Mouse (Mus musculus) frontal cortex, postnatal 10 days (tissue): ENCODE measurements around the gene Patz1.
A peak's percentile ranks its signal among the peaks of the same experiment; 100 is the strongest.

ENCODE experiments used
- DNase-seq, 2 experiments: peaks; one replicate each; pipeline ENCODE4 v3.0.0; 2022; ENCODE audit warnings: low spot score in 2 of 2, mixed read lengths in 1 of 2

Gene Patz1

GRCm38 (mm10) chr11:3329891-3330451 lies 41.3 kb downstream of the Patz1 start, which contains the start of gene Pik3ip1:
Pik3ip1 (plus strand) TSS chr11:3330401.
- DNase-seq, result no peak

- peak; percentile 79 to 82 for DNase-seq
Measured at GRCm38 (mm10) chr11:3330566-3330965, 41.9 kb downstream of the Patz1 start.

GRCm38 (mm10) chr11:3330991-3331750 lies 42.5 kb downstream of the Patz1 start:
- no peak for DNase-seq

DNA sequence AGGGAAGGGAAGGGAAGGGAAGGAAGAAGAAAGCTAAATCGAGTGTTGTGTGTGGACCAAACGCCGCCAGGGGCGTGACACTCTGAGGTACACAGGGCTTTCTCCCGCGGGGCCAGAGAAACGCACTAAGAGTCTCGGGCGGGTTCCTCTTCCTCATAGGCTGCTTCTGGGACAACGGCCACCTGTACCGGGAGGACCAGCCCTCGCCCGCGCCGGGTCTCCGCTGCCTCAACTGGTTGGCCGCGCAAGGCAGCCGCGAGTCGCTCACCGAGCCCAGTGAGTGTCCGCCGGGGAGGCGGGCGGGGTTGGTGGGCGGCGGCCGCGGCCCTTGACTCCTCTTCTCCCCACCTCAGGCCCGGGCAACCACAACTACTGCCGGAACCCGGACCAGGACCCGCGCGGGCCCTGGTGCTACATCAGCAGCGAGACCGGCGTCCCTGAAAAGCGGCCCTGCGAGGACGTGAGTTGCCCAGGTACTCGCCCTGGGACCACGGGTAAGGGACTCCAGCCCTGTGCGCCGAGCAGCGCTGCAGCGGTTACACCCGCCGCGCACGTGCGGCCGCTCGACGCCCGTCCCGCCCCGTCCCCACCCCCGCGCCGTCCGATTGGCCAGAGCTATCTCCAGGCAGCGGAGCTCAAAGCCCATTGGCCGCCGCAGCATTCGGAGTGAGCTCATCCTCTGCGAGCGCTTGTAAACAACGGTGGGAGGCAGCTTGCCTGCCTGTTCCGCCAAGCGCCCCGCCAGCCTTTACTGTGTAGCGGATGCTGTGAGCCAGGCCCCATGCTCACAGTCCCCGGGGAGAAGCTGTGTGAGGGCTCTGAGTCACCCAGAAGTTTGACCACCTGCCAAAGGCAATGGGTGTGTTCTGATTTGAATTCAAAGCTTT lies 43.3 kb downstream of the Patz1 start:
- peak; percentile 90 for DNase-seq

- DNase-seq, result no peak
Measured at GRCm38 (mm10) chr11:3333111-3333695, 44.5 kb downstream of the Patz1 start.

DNA sequence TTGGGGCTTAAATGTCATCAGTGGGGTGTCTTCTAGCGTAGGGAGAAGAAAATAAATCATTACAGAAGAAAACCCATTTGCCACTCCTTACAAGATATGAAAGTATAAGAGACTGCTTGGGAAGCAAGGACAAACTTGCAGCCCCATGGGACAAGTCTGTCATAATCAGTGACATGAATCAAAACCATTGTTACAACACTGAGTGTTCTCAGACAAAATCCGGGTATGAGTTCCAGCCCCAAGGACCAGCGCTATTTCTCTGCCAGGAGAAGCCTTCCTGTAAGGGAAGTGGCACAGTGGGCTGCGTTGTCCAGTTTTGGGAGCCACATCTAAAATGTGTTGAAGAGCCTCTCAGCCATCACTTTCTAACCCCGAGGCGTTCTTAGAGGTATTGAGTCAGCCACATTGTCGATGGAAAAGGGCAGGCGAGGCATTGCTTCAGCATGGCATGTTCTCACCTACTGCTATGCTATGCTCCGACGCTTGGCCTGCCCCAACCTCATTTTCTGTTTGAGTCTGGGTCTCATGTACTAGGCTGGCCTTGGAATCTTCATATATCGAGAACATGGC lies 45.6 kb downstream of the Patz1 start:
- no peak for DNase-seq

DNA sequence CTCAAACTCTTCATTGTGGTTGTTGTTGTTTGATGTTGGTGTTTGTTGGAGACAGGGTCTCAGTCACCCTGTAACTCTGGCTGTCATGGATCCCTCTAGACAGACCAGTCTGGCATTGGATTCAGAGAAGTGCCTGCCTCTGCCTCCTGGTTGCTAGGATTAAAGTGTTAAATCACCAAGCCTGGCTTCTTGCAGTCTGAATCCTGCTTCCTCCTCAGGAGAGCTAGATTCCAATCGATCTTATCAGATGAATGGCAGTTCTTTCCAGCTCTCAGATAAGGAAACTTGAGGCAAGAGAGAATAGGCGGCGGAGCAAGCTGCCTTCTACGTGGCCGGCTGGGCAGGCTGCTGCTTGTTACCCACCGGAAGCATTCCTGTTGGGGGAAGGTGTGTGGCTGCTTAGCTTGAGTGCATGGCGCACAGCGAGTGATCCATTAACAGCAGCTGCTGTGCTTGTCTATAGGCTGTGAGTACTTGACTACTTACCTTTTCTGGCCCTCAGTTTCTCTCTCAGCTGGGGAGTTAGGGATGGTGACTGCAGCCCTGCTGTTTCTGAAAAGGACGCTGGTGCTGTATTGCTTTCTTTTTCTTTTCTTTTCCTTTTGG lies 46.1 kb downstream of the Patz1 start:
- DNase-seq, result no peak

DNA sequence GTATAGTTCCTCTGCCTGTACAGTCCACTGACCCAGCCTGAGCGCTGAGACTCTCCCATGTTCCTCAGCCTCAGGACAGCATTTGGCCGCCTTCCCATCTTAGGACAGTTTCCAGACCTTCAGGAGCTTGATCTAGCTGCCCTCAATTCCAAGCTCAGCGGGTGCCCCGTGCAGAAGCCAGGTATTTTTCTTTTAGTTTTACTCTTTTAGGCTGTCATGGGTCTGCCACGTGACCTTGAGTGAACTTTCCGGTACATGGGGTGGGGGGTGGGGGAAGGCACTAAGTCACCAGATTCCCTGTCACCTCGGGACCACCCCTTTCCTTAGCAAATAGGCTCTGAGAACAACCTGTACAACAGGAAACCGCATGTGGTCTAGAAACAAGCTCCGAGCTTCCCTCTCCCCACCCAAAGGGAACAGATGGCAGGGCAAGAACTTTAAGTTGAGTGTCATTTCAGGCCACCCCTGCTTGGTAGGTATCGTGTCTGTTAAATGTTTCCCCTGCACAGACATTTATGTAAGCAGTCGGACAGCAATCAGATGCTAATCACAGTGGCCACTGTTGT lies 47.1 kb downstream of the Patz1 start:
- DNase-seq, result no peak

DNA sequence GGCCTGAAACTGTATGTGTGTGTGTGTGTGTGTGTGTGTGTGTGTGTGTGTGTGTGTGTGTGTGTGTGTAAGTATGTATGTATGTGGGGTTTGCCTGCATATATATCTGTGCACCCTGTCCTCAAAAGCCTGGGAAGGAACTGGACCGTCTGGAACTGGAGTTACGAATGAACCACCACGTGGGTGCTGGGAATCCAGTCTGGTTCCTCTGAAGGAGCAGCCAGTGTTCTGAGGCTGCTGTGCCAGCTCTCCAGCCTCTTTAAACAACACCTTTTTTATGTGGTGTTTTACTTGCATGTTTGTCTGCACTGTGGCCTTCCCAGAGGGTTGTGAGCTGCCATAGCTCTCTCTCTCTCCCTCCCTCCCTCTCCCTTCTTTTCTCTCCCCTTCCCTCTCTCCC lies 47.9 kb downstream of the Patz1 start:
- DNase-seq, result no peak

GRCm38 (mm10) chr11:3337173-3337955 lies 48.7 kb downstream of the Patz1 start:
- DNase-seq, result peak in 1 of 2 experiments; percentile 76

DNA sequence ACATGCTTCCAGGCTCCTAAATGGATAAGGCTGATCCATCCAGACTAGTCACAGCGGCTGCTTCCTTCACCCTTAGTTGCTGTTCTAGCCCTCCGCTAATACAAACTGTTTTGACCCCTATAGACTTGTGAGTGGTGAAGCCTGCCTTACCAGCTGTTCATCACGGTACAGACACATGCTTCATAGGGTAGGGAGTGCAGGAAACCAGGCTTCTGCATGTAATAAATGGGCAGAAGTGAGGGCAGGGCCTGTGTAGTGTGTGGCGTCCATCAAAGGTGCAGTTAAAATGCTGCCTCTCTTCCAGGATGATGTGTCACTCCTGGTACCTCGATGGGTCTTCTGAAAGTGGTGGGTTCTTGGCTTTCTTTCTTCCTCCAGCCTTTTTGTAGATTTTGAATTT lies 49.3 kb downstream of the Patz1 start:
- no peak for DNase-seq

DNA sequence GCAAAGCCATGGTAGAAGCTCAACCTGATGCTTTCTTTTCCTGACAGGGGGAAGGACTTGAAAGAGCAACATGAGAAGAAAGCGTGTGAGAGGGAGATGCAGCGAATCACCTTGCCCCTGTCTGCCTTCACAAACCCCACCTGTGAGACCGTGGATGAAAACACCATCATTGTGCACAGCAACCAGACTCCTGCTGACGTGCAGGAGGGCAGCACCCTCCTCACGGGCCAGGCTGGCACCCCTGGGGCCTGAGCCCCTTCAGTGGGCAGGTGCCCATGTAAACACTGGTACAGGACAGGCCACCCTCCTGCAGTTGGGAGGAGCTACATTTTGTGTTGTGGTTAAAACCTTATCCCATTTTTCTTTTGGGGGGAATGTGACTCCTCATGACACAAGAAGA lies 52.8 kb downstream of the Patz1 start:
- DNase-seq, result no peak

DNA sequence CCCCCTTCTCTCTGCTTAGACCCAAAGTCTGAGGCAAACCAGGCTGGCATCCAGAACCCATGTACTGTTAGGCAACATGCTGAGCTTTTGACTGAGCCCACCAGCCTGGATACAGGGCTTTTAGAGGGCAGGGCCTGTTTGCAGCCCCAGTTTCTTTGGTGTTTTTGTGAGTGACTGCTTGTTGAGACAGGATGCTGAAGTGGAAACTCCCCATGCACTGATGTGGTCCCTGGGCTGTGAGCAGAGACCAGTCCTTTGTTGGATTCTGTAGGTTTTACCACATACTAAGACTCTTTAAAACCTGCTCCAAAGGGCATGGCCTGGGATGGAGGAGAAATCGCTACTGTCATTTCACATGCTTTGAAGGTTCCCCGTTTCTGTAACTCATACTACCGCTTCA lies 56.2 kb downstream of the Patz1 start:
- no peak for DNase-seq

GRCm38 (mm10) chr11:3346351-3346750 lies 57.7 kb downstream of the Patz1 start:
- DNase-seq, result no peak

GRCm38 (mm10) chr11:3347091-3347834 lies 58.6 kb downstream of the Patz1 start:
- peak; percentile 60 to 78 for DNase-seq

DNA sequence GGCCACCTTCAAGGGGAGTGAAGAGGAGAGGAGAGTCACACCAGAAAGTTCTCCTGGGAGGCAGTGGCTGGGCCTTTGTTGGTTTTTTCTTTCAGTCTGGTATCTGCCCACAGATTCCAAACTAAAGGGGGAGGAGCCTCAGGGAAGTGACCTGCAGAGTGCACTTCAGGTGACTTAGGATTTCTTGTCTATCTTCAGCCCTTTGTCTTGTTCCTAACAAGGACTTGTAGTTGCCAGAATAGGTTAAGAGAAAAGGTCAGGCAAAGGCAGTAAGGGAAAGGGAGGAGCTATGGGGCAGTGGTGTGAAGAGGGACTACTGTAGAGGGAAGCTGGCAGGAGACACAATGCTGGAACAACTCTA lies 59.1 kb downstream of the Patz1 start:
- no peak for DNase-seq

GRCm38 (mm10) chr11:3348576-3349342 lies 60.1 kb downstream of the Patz1 start:
- no peak for DNase-seq

DNA sequence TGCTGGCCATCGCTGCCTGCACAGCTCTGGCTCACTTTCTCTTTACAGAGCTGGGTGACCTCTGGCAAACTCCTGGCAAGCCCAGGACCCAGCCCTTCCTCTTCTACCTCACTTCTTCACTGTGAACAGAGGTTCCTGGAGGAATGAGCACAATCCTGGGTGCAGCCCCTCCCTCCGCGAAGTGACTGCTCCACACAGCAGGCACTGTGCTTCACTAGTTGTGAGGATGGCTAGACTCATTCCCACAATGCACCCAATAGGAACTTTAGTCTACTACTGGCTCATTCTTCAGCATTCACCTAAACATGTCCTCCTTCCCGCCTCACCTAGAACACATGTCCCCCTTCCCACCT lies 60.6 kb downstream of the Patz1 start:
- no peak for DNase-seq

- no peak for DNase-seq
Measured at GRCm38 (mm10) chr11:3352131-3352530, 63.5 kb downstream of the Patz1 start.
